Mouse (Mus musculus): ENCODE results near the gene Agbl4.

Agbl4 gene

DNA sequence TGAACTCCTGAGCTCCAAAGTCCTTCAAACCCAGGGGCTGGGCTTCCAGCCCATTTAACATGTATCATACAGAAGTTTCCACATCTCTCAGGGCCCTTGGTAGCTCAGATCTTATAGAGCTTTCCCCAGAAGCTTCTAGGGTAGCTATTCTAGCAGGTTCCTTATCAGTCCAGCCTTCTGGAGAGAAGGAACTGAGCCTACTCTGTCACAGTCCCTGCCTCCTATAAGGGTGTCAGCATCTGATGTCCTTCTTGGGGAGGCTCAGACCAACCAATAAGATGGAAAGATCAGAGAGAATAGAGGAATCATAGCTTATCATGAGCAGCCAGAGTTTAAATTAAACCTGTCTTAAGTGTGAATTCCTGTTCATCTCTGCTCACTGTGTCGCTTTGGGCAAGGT, 1269.3 kb downstream of the Agbl4 start:
- no peak for DNase-seq (ENCODE audit: low read depth)

DNA sequence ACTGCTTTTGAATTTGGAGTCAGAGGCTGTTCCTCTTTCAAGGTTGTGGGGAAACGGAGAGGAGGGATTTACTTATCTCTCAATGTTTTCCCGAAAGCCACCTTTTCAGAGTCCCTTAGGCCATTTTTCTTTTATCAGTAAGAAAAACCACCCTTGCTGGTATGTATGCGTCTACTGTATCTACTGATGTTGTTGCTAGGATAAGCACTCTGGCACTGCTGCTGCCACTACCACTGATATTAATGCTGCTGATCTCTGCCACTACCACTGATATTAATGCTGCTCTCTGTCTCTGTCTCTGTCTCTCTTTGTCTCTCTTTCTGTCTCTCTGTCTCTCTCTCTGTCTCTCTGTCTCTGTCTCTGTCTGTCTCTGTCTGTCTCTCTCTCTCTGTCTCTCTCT, 1271.9 kb downstream of the Agbl4 start:
- DNase-seq (ENCODE audit: low read depth) = no peak

DNA sequence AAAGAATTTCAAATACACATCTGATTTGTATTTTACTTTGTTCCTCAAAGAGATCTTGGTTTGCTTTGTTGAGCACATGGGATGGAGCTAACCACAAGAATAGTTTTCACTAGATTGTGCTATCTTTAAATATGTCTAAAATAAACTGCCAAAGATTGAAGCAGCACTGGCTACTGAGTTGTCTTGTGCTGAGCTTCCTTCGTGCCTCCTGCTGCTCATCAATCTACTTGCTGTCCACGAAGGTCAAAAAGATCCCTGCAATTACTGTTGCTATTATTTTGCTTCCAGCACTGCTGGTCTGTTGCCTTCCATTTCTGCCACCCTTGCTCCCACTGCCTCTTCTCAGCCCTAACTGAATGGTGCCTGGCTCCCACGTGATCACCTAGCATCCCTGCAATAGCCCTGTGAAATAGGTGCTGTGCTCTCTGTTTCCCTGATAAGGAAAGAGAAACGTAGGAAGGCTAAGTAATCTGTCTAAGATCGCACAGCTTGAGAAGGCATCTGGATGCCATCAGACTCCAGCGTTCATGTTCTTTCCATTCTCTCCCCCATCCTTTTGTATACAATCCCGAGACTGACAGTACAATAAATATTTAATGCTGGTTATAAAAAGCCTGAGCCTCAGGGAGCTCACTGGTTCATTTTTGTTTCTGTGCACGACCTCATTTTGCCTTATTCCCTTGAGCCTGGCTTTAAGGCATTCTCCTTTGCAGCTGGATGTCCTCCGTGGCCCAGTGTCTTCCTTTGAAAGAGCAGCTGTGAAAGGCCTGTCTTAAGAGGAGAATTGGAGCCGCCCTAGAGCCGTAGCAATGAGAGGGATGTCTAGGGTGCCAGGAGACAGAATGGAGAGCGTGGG, 1273.3 kb downstream of the Agbl4 start:
- no peak for DNase-seq (ENCODE audit: low read depth)

DNA sequence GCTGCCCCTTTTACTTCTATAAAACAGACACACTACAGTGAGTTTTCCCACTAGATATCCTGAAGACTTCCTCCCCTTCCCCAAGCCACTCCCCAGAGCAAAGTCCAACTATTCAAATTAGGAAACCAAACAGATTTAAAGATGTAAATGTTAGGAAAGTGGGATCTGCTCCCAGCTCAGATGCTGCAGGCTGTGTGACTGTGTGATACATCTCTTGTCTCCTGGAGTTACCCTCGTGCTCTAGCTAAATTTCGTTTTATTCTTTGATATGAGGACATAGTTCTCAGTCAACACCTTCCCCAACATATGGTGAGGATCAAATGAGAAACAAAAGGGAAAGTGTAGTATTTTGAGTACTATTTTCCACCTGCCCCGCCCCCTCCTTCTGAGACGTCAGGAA, 1274.0 kb downstream of the Agbl4 start:
- DNase-seq (ENCODE audit: low read depth) = no peak

DNA sequence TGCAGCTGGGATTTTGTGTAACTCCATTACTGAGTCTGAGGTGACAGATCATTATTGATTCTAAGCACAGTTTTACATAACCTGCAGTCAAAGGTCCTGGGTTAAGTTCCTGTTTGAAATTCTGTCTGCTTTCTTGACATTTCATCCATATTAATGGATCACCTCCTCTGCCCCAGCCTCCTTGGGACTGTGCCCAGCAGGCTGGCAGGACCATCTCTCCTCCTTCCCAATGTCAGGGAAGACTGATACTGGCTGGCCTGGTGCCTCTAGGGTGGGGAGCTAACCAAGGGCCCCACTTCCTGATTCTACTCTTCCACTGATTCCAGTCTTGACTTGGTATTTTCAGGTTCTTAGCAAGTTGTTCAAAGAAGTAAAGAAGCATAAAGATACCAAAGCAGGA, 1276.4 kb downstream of the Agbl4 start:
- no peak for DNase-seq (ENCODE audit: low read depth)

DNA sequence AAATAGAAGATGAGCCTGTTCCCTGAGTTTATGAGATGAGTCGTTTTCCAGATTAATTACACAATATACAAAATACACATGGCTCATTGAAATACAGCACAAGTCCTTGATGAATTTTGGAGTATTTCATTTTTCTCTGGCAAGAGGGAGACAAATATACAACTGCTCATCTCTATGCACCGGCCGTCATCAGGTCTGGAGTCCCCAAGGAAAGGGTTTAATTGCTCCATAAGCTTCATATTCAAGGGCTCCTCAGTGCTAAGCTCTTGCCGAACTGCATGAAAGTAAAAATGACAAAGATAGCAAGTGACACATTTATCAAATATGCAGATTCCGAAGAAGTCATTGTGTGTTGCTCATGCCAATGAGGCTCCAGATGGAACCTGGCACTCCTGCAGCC, 1284.5 kb downstream of the Agbl4 start:
- no peak for DNase-seq (ENCODE audit: low read depth)

DNA sequence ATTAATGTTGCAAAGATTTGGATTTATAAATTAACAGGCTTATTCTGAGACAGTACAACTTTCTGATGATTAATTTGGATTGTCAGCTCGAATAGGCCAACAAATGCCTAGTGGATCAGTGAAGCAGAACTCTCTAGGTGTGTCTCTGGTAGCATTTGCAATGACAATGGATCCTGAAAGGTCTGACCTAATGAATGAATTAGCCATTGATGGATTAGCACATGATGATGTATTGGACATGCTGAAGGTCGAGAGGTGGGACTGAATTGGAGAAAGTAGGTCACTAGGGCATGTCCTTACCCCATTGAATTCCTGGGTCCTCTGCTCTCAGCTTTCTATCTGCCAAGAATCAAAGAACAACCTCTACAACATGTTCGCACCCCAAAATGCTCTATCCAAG, 1285.3 kb downstream of the Agbl4 start:
- DNase-seq (ENCODE audit: low read depth) = no peak

DNA sequence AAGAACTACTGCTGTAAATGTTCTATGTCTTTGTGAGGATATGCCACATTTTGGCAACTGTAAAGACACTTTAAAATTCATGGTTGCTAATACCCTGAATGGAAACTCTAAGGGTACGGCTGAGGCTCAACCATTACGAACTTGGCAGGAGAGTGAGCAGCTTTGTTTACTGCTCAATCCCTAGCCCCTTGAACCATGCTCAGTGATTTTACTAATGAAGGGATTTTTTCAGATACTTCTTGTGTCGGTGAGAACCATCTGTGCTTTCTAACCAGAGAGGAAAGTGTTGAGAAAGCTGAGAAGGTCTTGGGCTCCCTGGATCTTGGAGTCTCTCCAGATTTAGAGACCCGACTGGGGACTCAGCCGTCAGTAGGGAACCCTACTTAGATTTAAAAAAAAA, 1286.4 kb downstream of the Agbl4 start:
- no peak for DNase-seq (ENCODE audit: low read depth)

DNA sequence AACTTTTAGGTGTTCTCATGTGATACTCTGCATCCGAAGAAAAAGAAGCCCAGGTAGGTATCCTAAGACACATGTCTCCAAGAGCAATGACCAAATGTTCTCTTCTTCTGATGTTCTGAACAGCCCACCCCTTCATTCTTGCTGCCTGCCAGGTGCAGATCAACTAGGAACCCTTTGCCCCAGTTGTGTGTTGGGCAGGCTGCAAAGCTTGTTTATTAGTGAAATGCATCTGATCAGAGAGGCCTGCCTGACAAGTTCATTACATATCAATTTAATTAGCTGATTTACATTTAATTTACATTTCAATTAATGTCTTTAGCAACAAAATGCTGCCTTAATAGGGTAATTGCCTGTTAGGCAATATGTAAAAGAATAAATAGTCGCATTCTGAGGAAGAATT, 1288.5 kb downstream of the Agbl4 start:
- DNase-seq (ENCODE audit: low read depth) = no peak

DNA sequence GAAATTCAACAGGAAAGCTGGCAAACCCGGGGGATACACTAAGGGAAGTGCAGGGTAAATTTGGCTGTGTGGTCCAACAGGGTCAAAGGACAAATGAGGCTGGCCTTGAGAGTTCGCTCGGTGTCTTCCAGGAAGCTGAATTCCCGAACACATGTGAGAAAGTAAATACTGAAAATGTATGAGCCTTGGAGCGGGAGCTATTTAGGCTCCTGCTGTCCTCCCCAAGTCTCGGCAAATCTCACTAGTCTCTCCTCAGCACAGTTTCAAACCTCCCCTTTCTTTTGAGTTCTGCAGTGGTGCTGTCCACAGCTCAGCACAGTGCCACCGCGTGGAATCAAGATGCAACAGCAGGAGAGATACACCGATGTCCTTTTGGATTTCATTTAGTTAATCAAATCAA, 1289.5 kb downstream of the Agbl4 start:
- DNase-seq (ENCODE audit: low read depth) = peak; percentile 23

DNA sequence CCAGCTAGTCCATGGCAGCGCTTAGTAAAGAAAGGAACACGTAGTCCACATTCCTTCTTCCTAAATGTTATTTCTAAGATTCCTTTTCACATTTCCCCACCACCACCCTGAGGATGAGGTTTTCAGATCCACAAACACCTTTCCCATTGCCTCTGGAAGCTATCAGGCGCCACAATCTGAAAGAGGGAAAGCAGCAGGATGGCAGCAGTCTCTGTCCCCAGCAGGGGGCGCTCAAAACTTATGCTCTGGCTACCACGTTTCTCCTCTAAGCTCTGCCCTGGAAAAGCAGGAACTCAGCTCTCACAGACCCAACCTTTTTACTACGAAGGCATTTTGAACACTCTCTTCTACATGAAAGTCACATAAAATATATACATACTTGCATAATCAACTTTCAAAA, 1290.2 kb downstream of the Agbl4 start:
- peak; percentile 59 for DNase-seq (ENCODE audit: low read depth)

DNA sequence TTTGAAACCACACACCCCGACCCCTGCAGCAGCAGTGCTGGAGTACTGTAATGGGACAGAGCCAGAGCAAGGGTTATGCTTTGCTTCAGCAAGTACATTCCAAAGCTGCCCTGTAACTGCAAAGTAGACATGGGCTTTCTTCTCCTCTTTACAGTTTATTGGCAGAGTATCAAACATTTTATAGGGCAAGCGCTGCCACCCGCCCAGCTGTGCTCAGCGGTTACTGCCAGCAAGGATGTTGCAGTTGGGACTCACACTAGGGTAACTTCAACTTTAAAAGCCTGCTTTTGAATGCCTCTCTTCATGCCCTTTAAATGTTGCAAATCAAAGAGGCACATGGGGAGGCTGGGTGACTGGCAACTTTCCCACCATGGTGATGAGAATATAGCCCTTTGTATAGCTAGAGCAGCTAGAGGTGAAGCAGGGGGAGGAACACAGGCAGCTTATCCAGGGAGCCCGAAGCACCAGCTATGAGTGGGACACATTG, 1293.6 kb downstream of the Agbl4 start:
- no peak for DNase-seq (ENCODE audit: low read depth)

DNA sequence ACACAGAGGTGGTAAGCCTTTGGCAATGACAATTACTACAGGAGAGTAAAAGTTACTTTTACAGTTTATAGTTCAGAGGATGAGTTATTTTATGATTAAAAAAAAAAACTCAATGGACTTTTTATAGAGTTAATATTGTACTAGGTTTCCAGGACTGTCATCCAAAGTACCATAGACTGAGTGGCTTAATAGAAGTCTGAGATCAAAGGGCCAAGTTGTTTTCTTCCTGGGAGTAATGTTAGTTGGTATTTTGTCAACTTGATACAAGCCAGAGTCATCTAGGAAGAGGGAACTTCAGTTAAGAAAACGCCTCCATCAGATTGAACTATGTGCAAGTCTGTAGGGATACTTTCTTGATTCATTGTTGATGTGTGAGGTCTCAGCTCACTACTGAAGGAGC, 1303.9 kb downstream of the Agbl4 start:
- DNase-seq (ENCODE audit: low read depth) = no peak

DNA sequence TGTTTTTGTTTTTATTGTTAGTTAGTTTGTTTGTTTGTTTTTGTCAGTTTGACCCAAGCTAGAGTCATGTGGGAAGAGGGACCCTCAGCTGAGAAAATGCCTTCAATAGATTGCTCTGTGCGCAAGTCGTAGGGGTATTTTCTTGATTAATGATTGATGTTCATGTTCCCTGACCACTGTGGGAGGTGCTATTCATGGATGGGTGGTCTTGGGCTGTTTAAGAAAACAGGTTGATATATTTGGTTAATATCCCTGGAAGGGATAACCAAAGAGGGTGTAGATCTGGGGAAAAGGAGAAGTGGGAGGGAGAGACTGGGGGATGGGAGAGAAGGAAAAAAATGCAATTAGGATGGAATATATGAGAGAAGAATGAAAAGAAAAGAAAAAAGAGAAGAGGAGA, 1306.7 kb downstream of the Agbl4 start:
- no peak for DNase-seq (ENCODE audit: low read depth)

DNA sequence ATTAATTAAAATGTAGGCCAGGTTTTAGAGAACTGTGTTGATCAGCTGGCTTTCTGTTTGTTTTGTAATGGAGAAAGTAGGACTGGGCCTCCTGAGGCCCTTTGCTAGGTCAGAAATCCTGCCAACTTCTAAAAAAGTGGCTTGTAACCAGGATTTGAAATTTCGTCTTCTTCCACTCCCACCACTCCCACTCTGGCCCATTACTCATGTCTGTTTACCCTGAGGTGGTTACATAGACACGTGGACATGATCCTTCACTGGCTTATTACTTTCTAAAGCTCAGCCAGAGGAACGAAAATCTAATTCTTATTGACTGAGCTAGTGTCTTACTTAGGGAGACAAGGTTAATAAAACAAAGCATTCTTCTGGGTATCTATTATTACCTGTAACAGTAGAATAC, 1307.5 kb downstream of the Agbl4 start:
- DNase-seq (ENCODE audit: low read depth) = no peak

Data from c-Kit-positive CD71-negative TER-119-negative erythroid progenitor cells, embryonic 14.5 days (primary cell).